Mouse (Mus musculus): ENCODE measurements around the gene Zfp658.

The Zfp658 gene

GRCm38 (mm10) chr7:43580526-43580925 lies 18.5 kb downstream of the Zfp658 start:
- no peak for DNase-seq (ENCODE audit: low read depth, low spot score)

DNA sequence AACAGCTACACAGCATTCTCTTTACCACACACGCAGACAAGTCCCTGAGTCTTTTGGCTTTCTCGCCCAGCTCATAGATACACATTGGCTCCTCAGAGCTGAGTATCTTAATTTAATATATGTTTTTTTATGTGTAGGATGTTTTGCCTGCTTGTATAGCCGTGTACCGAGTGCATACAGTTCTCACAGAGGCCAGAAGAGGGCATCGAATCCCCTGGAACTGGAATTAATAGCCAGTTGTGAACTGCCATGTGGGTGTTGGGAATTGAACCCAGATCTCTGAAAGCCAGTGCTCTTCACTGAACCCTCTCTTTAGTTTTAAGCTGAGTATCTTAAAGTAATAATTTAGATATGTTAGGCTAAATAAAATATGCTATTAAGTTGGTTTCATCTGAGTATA lies 22.7 kb downstream of the Zfp658 start:
- no peak for DNase-seq (ENCODE audit: low read depth, low spot score)

GRCm38 (mm10) chr7:43601884-43602283 lies 39.8 kb downstream of the Zfp658 start:
- DNase-seq (ENCODE audit: low read depth, low spot score) = no peak

GRCm38 (mm10) chr7:43606896-43607742 lies 45.1 kb downstream of the Zfp658 start, which contains the start of gene Zfp819:
Gene Zfp819 (plus strand): TSS chr7:43607169.
- DNase-seq (ENCODE audit: low read depth, low spot score) = peak; percentile 54

GRCm38 (mm10) chr7:43607743-43608287 lies 45.8 kb downstream of the Zfp658 start:
- DNase-seq (ENCODE audit: low read depth, low spot score) = no peak

DNA sequence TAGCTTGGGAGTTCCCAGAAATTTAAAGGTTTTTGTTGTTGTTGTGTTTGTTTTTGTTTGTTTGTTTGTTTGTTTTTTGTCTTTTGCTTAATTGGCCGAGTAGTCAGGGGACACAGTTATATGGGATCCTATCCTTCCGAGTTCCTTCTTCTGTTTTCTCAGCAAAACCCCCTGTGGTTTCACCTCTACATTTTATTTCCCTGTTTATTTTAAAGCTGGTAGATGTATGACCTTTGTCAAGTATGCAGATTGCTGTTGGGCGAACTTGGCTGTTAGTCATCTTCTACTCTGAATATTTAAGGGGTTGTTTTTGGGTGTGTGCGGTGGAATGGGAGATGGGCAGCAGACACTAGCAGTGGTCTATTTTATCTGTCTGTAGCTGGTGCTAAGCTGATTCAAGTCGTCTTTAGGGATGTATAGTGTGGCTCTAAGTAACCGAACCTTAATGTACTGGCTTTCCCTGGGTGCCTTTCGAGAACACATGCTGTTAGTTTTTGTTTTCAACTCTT lies 46.3 kb downstream of the Zfp658 start:
- no peak for DNase-seq (ENCODE audit: low read depth, low spot score)

- DNase-seq (ENCODE audit: low read depth, low spot score) = no peak
Measured at GRCm38 (mm10) chr7:43613816-43614551, 51.9 kb downstream of the Zfp658 start.

GRCm38 (mm10) chr7:43622927-43623326 lies 60.9 kb downstream of the Zfp658 start:
- no peak for DNase-seq (ENCODE audit: low read depth, low spot score)

DNA sequence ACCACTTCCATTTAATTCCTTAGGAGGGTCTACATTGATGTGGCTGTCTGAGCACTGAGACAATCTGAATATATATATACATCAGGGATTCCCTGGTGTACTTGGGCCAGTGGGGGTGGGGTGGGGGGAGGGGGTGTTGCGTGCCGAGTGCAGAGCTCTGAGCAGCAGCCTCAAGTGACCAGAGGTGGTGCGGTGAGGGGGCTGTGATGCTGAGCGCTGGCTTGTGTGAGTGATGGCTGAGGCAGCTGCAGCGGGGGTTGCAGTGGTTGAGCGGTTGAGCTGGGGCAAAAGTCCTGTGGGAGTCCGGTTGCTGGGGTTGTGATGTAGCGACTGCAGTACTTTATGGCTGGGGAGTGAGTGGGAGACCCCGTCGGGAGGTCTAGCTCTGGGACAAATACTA lies 61.8 kb downstream of the Zfp658 start:
- DNase-seq (ENCODE audit: low read depth, low spot score) = no peak
